Mouse (Mus musculus) CD8-positive naive resting alpha-beta T cell, adult 2 months (primary cell): Measurements from ENCODE around the gene Tlr2.
"Not testable (repeated sequence)": the region's sequence is repeated elsewhere in the genome, so short reads cannot be mapped to it uniquely, and the experiment has no call there.

Experiments used
- DNase-seq, 2 experiments: peaks; one replicate each; pipeline ENCODE4 v3.0.0; 2022; ENCODE audit warnings: low read depth in 2 of 2, low spot score in 2 of 2

The Tlr2 gene

DNA sequence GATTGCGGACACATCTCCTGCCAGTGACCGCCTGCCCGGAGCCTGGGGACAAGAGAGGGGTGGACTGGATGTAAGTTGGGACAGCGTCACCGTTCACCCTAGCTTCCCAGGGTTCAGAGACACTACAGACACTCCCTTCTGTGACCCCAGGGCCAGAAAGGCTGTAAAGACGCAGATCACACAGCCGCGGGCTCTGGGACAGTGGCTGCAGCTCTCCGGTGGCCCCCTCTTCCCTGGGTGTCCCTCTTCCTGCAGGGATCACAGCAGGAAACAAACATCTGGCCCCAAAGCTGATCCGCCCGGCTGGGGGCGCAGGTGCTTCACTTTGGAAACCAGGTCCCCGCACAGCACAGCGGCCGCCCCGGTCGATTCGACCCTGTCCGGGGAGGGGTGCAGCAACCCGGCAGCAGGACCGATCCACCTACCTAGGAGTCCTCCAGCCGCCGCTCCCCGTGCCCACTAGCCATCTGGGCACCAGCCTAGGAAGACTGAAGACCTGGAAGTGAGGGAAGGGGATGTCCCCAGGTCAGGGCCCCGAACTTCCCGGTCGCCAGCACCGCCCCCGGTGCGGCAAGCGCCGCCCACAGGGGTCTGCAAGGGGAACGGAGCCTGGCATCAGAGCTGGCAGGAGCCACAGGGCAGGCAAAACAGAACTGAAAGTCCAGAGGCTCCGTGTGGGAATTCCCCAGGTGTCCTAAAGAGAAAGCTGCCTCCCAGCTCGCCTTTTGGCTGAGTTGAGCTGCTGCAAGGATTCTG, at the start of gene Tlr2:
Gene Tlr2 (minus strand): TSS at position 673 of the 756 bp plus-strand sequence.
- DNase-seq, result peak; percentile 35 to 46

- DNase-seq, result no peak
Measured at GRCm38 (mm10) chr3:83885163-83885562, 43.6 kb upstream of the Tlr2 start.

GRCm38 (mm10) chr3:83879261-83880050, 37.9 kb upstream of the Tlr2 start:
- not testable (repeated sequence) for DNase-seq

GRCm38 (mm10) chr3:83878801-83879200, 37.2 kb upstream of the Tlr2 start:
- no peak for DNase-seq

DNA sequence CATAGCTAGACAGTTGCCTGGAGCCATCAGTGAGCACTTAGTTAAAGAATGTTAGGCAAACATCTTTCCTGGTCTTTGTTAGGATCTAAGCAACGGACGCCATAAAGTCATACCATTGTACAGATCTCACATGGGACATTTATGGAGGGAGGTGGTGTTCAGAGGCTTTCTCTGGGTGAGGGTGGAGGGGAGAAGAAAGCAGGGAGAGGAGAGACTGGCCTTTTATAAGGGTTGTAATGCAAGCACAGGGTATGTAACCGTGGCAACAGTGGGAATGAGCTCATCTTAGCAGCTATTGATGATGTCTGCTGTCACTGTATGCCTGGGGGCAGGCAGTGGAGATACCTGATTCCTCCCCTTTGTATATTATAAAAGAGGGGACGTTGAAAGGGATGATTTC, 34.7 kb upstream of the Tlr2 start:
- no peak for DNase-seq

- DNase-seq, result not testable (repeated sequence)
Measured at GRCm38 (mm10) chr3:83875078-83875477, 33.5 kb upstream of the Tlr2 start.

GRCm38 (mm10) chr3:83872853-83873252, 31.3 kb upstream of the Tlr2 start:
- DNase-seq, result not testable (repeated sequence)

- not testable (repeated sequence) for DNase-seq
Measured at GRCm38 (mm10) chr3:83871962-83872361, 30.4 kb upstream of the Tlr2 start.

GRCm38 (mm10) chr3:83871559-83871958, 30.0 kb upstream of the Tlr2 start:
- DNase-seq, result not testable (repeated sequence)

DNA sequence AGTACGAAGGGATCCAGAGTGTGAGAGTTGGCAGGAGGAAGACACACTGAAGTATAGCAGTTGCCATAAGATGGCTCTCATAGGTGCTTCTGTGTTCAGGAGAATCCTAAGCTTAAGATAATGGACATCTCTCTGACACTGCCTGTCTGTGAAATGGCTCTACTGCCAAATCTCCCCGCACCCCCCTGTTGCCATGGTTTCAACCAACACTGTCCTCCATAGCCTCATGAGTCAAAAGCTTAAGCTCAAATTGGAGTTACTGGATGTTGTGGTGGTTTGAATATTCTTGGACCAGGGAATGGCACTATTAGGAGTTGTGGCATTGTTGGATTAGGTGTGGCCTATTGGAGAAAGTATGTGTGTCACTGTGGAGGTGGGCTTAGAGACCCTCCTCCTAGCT, 28.2 kb upstream of the Tlr2 start:
- DNase-seq, result no peak

DNA sequence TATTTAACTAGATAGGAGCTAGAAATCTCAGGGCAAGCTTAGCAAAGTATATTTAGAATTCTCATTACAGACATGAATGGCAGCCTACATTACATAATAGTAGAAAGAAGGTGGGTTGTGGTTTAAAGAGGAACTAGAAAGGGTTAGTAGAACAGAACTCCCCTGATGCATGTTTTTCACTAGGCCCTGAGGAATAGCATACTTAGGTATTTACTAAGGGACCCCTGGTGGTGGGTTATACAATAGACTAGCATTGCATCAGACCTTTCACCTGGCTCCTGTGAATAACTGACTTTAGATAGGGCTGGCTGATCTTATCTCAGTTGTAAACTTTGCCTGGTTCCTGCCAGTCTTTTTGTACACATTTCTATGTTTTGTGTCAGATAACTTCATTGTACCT, 25.5 kb upstream of the Tlr2 start:
- not testable (repeated sequence) for DNase-seq

DNA sequence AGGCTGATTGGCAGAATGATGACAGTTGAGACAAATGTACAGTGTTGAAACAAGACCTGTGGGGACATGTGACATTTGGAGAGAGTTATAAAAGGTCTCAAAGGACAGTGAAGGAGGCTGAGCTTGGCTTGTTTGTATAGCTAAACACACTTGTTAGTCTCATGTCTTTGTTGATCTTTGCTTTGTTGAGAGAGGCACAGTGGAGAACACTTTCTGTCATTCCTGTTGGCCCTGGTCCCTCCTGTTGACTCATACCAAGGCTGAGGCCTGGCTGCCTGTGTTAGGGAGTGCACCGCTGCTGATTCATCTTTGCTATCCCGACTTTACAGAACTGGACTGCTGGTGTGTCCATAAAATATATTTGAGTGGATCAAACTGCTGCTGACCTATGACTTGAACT, 23.6 kb upstream of the Tlr2 start:
- no peak for DNase-seq

DNA sequence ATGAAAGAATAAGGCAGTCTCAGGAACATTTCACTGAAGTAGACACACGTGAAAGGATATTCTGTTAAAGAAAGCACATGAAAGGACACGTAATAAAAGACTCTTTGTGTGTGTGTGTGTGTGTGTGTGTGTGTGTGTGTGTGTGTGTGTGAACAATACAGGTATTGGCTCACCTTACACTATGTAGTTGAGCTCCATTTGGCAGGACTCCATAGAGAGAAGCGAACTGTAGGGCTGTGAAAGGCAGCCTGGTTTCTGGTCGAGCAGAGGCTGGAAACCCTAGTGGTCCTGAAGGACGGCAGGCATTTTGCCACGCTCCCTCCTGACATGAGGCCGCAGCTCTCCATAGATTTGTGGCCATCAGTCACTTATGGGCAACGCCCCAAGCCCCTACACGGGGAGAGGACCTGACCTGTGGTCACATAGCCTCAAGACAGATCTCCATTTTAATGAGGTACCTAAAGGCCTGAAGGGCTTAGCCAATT, 22.5 kb upstream of the Tlr2 start:
- no peak for DNase-seq

GRCm38 (mm10) chr3:83862956-83863355, 21.4 kb upstream of the Tlr2 start:
- DNase-seq, result no peak

GRCm38 (mm10) chr3:83859595-83859994, 18.0 kb upstream of the Tlr2 start:
- DNase-seq, result no peak

DNA sequence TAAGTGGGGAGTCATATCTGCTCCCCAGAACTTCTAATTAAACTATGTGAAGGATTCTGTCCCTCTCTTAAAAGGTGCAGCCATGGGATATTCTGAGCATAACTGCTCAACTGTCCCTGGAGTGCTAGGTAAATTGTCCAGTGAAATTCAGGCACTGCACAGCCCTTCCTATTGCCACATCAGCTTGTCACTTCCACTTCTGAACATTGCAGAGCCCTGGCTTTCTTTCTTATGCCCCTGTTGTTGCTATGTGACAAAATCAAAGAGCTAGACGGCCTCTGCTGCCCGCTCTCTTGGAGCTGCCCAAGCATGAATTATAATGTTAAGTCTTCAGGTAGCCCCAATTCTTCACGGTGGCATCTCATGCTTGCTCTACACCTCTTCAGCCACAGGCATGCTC, 17.5 kb upstream of the Tlr2 start:
- no peak for DNase-seq

- no peak for DNase-seq
Measured at GRCm38 (mm10) chr3:83857621-83858020, 16.1 kb upstream of the Tlr2 start.

DNA sequence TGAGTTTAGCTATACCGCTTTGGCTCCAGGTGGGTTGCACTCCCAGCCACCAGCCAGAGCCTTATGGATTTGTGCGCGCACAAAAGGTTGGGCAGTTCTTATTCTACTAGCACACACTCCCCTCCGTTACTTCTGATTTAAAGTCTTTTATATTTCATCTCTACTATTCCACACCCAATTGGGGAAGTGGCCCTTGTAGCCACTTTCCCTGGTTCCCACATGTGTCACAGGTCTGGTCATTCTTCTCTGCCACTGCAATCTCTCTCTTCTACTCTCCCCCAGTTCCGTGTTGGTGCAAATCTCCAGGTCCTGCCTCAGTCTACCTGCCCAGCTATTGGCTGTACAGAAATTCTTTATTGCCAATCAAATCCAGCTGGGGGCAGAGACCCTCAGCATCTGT, 14.1 kb upstream of the Tlr2 start:
- DNase-seq, result no peak

DNA sequence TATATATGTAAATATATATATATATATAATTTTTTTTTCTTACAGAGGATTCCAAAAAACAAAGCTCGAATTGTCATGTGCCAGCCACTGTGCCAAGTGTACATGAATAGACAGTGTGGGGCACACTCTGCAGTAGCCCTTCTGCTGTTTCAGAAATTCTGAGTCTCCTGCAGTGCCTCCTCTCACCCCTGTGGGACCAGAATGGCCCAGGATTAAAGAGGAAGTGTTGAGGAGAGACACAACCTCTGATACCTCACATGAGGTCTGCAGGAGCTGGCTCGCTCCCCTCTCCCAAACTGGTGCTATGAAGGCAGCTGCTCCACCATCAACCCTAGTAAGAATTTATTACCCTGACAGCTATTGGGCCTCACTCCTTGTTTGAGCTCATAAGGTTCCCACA, 7.8 kb upstream of the Tlr2 start:
- DNase-seq, result no peak

- DNase-seq, result no peak
Measured at GRCm38 (mm10) chr3:83844766-83845520, 3.4 kb upstream of the Tlr2 start.

- no peak for DNase-seq
Measured at GRCm38 (mm10) chr3:83839477-83839876, 2.1 kb downstream of the Tlr2 start.

DNA sequence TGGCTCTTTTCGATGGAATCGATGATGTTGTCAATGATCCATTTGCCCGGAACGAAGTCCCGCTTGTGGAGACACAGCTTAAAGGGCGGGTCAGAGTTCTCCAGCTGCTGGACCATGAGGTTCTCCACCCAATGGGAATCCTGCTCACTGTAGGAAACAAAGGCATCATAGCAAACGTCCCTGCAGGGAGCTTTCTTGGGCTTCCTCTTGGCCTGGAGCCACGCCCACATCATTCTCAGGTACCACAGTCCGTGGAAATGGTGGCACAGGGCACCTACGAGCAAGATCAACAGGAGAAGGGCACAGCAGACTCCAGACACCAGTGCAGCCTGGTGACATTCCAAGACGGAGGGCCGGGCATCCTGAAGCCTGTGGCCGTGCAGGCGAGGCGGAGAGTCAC, 4.9 kb downstream of the Tlr2 start:
- no peak for DNase-seq
